Mouse (Mus musculus) gastrocnemius, adult 2 months (tissue): ENCODE measurements around the gene Cyb5rl. TPM values are rescaled to one million over a fixed set of nuclear protein-coding genes. Genes with fewer than 3 reads are reported as not detected.

Source experiments
- DNase-seq: peaks from one replicate; pipeline ENCODE4 v3.0.0; 2022
- H3K27ac ChIP-seq: fragments of 200-600 bp; 2 replicates; pipeline ENCODE4 v1.8.1; 2022; ENCODE audit warnings: mild to moderate bottlenecking
- H3K4me3 ChIP-seq: fragments of 200-600 bp; 2 replicates; pipeline ENCODE4 v1.8.1; 2022; ENCODE audit warnings: mild to moderate bottlenecking, moderate library complexity
- CTCF ChIP-seq: fragments of 200-600 bp; IDR thresholded peaks from 2 replicates; pipeline ENCODE4 v1.8.1; 2022; ENCODE audit warnings: antibody characterized with exemption, mild to moderate bottlenecking, moderate library complexity
- intact Hi-C: fragments of 180-260 bp; cut with DNase I; formaldehyde crosslinking; loops from one replicate; pipeline ENCODE4 v1.15.1; 2025
- total RNA-seq, 2 experiments: library from RNA; stranded (reverse); gene quantifications; 2 replicates each; pipeline ENCODE4 v1.2.3; 2021

Gene Cyb5rl
- total RNA-seq, 2 experiments from 2014 or later = 16.3 to 20.1 TPM

DNA sequence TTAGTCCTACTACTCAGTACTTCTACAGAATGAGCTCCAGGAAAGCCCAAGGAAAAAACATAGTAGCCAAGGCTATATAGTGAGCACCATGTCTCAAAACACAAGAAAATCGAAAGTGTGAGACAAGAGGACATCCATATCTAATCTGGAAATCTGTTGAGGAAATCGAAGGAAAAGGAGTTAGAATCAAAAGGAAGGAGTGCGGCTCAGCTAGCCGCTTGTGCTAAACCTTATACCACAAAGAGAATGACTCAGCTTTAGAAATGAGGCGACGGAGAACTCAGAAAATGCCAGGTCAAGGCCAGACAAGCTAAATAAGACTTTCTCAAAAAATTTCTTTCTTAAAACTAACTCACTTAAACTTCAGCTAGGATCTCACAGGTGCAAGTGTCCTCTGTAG lies 24.5 kb upstream of the Cyb5rl start:
- Histone ChIP-seq H3K27ac (no peak overlapping the region), H3K4me3 (no peak overlapping the region)
- intact Hi-C loops = no loop called here
- TF ChIP-seq CTCF = no peak
- no peak for DNase-seq

DNA sequence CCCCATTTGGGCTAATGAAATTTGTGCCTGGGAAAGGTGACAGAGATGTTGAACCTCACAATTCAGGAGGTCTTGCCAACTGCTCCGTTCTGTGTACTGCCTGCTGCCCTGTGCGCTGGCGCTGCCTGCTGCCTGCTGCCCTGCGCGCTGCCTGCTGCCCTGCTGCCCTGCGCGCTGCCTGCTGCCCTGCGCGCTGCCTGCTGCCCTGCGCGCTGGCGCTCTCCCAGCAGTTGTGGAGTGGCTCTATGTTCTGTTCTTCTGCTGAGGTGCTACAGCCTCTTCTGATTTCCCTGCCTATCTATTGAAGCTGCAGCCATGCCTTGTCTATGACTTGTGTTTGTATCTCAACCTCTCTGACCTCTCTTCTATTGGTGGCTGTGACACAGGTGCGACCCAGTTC lies 21.6 kb upstream of the Cyb5rl start:
- TF ChIP-seq CTCF = no peak
- Histone ChIP-seq H3K27ac (no peak overlapping the region), H3K4me3 (no peak overlapping the region)
- intact Hi-C loops = no loop called here
- no peak for DNase-seq

DNA sequence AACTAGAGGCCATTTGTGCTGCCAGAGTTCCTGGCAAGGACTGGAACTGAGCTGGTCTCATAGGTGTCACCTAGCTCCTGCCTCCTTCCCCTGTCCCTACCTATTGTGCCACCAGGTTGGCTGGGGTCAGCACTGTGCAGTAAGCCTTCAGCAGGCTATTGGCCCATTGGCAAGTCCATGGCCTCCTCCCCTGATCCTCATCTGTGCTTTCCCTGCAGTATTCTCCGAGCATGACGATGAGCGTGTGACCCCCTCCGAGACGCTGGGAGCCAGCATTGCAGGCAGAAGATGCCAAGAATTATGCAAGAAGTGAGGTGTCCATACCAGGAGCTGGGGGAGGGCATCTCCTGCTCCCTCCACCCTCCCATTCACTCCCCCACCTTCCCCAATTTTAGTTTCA lies 19.0 kb upstream of the Cyb5rl start:
- DNase-seq = no peak
- Histone ChIP-seq H3K4me3 (no peak overlapping the region), H3K27ac (0 out of 2 replicates have a peak overlapping the region, but pooled peaks have one; percentile 1)
- no peak for TF ChIP-seq CTCF
- intact Hi-C loops = no loop called here

DNA sequence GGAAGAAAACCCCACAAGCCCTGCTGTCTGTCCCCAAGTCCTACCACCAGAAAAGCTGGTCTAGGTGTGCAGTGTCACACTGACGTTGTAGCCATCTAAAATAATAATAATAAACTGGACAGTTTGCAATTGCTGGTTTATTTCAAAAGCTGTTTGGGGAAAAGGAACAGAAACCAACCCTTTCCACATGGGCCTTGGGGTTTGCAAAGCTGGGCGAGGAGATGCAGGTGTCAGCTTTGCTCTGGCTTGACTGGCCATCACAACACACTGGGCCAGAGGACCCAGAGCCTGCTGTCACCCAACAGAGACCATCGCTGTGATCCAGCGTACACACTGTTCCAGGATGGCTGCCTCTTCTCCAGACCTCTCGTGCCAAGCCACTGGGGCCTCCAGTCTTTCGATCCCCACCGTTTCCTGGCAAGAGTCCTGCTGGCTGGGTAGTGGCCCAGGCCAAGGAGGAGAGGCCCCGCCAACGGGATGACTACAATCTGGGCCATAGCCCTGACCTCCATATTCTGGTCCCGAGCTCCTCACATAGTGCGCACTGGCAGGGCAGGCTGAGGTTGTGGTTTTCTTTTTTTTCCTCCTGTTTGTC lies 18.1 kb upstream of the Cyb5rl start:
- TF ChIP-seq CTCF = no peak
- intact Hi-C loops = no loop called here

DNA sequence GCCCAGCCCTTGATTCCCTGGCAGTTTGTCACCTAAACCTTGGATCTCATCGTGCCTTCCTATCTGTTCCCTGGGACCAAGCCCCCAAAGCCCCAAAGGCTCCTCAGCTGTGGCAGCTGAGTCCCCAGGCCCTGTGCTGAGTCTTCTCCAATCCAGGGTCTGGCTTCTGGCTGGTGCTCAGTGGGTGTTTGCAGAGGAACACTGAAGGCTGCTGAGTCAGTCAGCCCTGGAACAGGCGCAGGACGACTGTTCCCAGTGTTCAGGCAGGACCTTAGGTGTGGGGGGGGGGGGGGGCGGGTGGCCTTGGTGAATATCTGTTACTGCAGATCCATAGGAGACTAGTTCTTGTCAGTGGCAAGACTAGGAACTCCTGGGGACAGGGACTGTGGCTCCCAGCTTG lies 14.9 kb upstream of the Cyb5rl start:
- TF ChIP-seq CTCF = no peak
- no peak overlapping the region for H3K27ac ChIP-seq
- H3K4me3 ChIP-seq = no peak overlapping the region
- intact Hi-C loops = loop anchor here (5.0 kb wide), 1 partner anchor 35 kb away; no protein-coding TSS in a partner anchor
- DNase-seq = no peak

More for the DNA sequence above, 18.1 kb upstream of the Cyb5rl start:
- no peak overlapping the region for H3K4me3 ChIP-seq
- H3K27ac ChIP-seq = peak overlapping the region; percentile 64
- DNase-seq = peak; percentile 95

DNA sequence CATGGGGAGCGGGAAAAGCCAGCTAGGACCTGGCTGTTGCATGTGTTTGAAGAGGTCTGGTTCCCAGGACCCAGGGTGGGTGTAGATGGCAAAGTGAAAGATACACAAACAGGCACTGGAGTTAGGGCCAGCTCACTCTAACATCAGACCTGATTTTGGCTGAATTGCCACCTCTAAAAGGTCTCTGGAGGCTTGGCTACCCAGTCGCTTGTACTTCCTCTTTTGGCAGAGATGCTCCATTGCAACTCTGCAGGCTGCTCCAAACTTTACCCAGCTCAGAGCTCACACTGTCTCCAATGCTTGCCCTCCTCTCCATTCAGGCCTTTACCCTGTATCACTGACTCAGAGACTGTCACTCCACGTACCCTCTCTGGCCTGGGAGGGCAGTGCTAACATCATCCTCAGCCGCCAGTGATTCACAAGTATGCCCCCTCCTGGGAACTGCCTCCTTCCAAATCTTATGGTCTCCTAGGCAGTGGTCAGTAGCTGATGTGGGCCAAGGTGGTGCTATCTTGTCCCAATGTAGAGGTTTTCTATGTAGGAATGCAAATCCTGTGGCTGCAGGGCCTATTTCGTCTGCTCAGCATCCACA lies 13.7 kb upstream of the Cyb5rl start:
- Histone ChIP-seq H3K4me3 (no peak overlapping the region), H3K27ac (no peak overlapping the region)
- TF ChIP-seq CTCF = no peak
- no peak for DNase-seq
- intact Hi-C loops = loop anchor here (5.0 kb wide), 1 partner anchor 36 kb away; no protein-coding TSS in a partner anchor

DNA sequence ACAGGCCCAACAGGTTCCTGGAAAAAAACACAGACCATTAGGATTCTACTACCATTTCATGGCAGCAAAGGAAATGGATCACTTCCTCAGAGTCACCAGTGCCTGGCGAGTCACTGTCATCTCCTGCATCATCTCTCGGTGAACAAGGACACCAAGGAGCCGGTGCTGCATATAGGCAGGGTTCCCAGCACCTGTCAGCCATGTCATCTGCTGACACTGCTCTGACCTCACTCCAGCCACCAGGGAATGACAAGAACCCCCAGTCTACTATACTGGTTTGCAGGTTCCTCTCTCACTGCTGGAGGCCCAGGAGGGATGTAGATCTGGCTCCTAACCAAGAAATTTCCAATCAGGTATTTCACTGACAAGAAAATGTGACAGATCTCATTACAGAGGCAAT lies 10.7 kb upstream of the Cyb5rl start:
- no peak for TF ChIP-seq CTCF
- Histone ChIP-seq H3K27ac (peak overlapping the region; percentile 70), H3K4me3 (no peak overlapping the region)
- DNase-seq = peak; percentile 68
- intact Hi-C loops = no loop called here

DNA sequence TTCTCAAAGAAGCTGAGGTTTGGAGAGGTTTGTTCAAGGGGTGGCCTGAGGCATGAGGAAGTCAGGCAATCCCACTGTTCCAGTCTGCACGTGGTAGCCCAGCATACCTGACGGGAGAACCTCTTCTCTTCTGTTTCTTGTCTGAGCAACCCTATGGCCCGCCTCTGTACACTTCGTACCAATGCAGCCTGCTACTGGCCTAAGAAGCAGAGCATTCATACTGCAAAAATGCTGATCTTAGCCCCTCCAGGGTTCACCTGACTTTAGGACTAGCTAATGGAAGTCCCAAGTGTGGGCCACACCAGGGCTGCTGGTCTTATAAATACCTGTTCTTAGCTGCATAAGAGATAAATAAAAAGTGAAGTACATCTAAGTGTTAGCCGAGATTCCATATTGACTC lies 8.4 kb upstream of the Cyb5rl start:
- no peak for DNase-seq
- TF ChIP-seq CTCF = no peak
- Histone ChIP-seq H3K4me3 (no peak overlapping the region), H3K27ac (no peak overlapping the region)
- intact Hi-C loops = no loop called here

DNA sequence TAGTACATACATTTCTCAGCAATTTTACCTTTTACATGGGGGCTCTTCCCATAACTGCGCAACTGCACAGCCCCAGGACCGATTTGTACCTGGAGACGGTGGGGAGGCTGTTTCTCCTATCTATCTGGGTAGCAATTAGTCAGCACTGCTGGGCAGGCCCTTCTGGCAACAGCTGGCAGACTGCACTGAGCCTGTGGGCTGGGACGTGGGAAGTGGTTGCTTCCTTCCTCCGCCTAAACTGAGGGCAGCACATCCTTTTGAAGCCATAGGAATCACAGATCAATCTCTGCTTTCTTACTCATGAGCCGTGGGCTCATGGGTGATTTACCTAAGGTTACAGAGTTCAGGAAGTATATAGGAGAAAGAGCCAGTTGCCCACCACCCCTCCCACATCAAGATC lies 8.0 kb upstream of the Cyb5rl start:
- intact Hi-C loops = no loop called here
- Histone ChIP-seq H3K4me3 (no peak overlapping the region), H3K27ac (no peak overlapping the region)
- no peak for TF ChIP-seq CTCF
- DNase-seq = no peak

DNA sequence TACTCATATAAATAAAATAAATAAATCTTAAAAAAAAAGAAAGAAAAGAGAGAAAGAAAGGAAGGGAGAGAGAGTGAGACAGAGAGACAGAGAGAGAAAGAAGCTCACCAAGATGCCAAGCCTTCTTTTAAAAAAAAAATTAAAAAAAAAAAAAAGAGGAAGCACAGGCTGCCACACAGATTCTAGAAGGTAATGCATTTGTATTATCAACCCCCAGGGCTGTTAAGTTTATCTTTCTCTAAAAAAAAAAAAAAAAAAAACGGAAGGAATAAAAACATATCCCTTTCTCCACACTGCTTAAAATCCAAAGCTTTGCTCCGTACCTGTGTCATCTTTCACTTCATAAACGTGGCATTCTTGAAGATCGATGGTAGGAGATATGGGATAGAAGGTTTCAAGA lies 5.2 kb upstream of the Cyb5rl start:
- DNase-seq = no peak
- intact Hi-C loops = no loop called here
- no peak for TF ChIP-seq CTCF

DNA sequence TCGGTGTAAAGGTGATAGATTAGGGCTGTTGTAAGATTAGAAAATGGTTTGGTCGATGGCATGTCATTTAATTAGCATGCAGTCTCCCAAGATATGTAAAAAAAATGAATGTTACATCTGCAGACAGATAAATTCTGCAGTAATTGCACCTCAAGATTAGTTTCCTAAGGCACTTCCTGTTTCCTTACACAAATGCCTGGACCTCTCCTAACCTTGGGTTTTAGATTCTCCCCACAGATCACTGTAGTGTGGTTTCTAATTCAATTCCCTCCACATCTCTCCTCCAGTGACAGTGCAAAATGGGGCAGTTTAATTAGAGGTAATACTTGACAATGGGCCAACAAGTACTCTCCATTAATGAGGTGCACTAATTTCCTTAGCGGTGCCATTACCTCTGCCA lies 3.6 kb upstream of the Cyb5rl start:
- Histone ChIP-seq H3K4me3 (no peak overlapping the region), H3K27ac (no peak overlapping the region)
- no peak for DNase-seq
- intact Hi-C loops = no loop called here
- TF ChIP-seq CTCF = no peak

More for the DNA sequence above, 5.2 kb upstream of the Cyb5rl start:
- Histone ChIP-seq H3K4me3 (no peak overlapping the region), H3K27ac (no peak overlapping the region)

DNA sequence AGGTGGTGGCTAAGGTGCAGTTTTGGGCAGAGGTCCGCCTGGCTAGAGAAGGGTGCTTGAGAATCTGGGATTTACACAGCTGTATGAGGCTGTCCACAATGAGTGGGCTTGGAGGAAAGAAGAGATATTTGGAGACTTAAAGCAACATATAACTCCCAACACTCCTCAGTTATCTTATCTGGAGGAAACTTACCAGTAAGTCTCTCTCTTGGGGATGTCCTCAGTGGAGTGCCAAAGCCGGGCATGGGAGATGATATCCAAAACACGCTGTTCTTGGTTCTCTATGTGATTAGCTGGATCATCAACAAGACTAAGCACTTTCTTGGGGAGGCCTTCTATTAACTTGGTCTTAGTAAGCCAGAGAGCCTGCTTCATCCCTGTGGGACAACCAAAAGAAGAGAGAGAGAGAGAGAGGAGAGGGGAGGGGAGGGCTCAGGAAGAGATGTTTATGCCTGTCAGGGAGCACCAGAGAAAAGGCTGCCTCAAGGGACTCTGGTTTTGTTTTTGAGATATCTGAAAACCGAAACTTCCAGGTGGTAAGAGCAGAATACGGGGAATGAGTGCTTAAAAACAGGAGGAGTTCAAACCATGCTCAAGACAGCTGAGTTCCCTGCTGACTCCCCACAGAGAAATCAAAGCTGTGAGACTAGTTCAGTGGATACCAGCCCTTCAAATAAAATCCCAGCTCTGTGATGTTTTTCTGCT lies 2.2 kb upstream of the Cyb5rl start:
- intact Hi-C loops = loop anchor here (5.0 kb wide), 2 partner anchors 98 to 157 kb away; no protein-coding TSS in a partner anchor
- H3K27ac ChIP-seq = no peak overlapping the region
- H3K4me3 ChIP-seq = no peak overlapping the region
- TF ChIP-seq CTCF = no peak
- no peak for DNase-seq

DNA sequence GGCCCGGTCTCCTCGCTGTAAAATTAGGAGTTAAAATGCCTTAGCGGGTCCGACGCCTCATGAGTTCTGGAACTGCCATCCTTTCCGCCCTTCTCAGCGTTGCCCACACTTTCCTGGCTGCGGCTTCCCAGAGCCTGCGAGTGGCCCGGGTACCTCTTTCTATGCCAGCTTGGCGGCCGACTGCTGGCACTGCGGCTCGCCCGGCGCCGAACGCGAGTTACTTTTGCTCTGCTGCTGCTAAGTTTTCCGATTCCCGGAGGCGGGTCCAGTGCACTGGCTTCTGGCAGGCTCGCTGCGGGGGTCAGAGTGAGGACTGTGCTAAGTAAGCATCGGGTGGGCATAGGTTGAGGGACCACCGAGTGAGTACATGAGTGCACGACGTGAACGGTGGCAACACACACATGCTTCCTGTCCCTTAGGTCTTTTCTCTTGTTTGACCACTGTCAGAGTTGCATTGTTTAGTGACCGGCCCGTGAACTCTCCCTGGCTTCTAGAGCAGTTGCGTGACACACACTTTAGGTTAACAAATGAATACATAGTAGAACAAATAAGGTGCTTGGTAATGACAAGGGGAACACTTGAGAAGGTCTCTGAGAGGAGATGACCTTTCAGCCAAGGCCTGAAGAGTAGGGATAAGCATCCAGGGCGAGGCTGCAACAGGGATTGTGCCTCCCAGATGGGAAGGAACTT lies 508 bp downstream of the Cyb5rl start:
- intact Hi-C loops = loop anchor here (2.0 to 5.0 kb wide), 3 partner anchors 95 to 228 kb away; no protein-coding TSS in a partner anchor
- peak; percentile 8; the same call in 1 of the 2 replicates for TF ChIP-seq CTCF
- Histone ChIP-seq H3K4me3 (peak overlapping the region; percentile 95), H3K27ac (peak overlapping the region; percentile 96)
- peak; percentile 78 for DNase-seq
